Mouse (Mus musculus) heart, embryonic 12.5 days (tissue): ENCODE measurements around the gene Fndc10. TPM values are rescaled to one million over a fixed set of nuclear protein-coding genes. Genes with fewer than 3 reads are reported as not detected.
"Not testable (repeated sequence)": the region's sequence is repeated elsewhere in the genome, so short reads cannot be mapped to it uniquely, and the experiment has no call there.

Experiments used
- ATAC-seq: fragments of 200-750 bp; cut with Nextera tagmentation; 2 replicates; pipeline ENCODE4 v1.8.0; 2017; ENCODE audit warnings: moderate TSS enrichment, moderate library complexity; ENCODE audit not compliant: insufficient number of reproducible peaks, low FRiP score
- H3K27ac ChIP-seq: fragments of 300-500 bp; sonication (generic); 2 replicates; pipeline ENCODE4 v1.5.1; 2016; ENCODE audit warnings: mild to moderate bottlenecking, moderate library complexity; ENCODE audit not compliant: poor library complexity, severe bottlenecking
- H3K27me3 ChIP-seq: fragments of 300-500 bp; sonication (generic); replicated peaks from 2 replicates; pipeline ENCODE4 v1.6.1; 2016; ENCODE audit warnings: mild to moderate bottlenecking, moderate library complexity
- H3K36me3 ChIP-seq: fragments of 300-500 bp; sonication (generic); 2 replicates; pipeline ENCODE4 v1.6.1; 2016; ENCODE audit warnings: mild to moderate bottlenecking, moderate library complexity
- H3K4me1 ChIP-seq: fragments of 300-500 bp; sonication (generic); replicated peaks from 2 replicates; pipeline ENCODE4 v1.6.1; 2016; ENCODE audit warnings: mild to moderate bottlenecking
- H3K4me2 ChIP-seq: fragments of 300-500 bp; sonication (generic); 2 replicates; pipeline ENCODE4 v1.6.1; 2016; ENCODE audit warnings: mild to moderate bottlenecking, moderate library complexity
- H3K4me3 ChIP-seq: fragments of 300-500 bp; sonication (generic); 2 replicates; pipeline ENCODE4 v1.5.1; 2016; ENCODE audit warnings: mild to moderate bottlenecking
- H3K9ac ChIP-seq: fragments of 300-500 bp; sonication (generic); 2 replicates; pipeline ENCODE4 v1.6.1; 2016; ENCODE audit warnings: mild to moderate bottlenecking, moderate library complexity
- H3K9me3 ChIP-seq: fragments of 300-500 bp; sonication (generic); replicated peaks from 2 replicates; pipeline ENCODE4 v1.6.1; 2016; ENCODE audit warnings: mild to moderate bottlenecking, moderate library complexity
- WGBS: fragments of 180-500 bp; shearing (Covaris S2); methylation state at CpG from one replicate; pipeline ENCODE4 v1.1.7; 2016; 5-methylcytosine and 5-hydroxymethylcytosine counted together
- polyA plus RNA-seq: library from polyadenylated mRNA; unstranded; fragments of >200 nt; fragmentation: Nextera tagmentation; extraction: Ambion mirVana; gene quantifications from 2 replicates; pipeline ENCODE4 v1.2.1, GENCODE M21; 2016

Gene Fndc10
- polyA plus RNA-seq, 1 experiment from 2014 or later: 5.2 TPM

GRCm38 (mm10) chr4:155656214-155656751 is 37.9 kb upstream of the Fndc10 start:
- Histone ChIP-seq H3K9ac (no peak overlapping the region), H3K36me3 (peaks cover 27% of the 10 kb centered on the region), H3K27ac (no peak overlapping the region), H3K27me3 (peaks cover 34% of the 10 kb centered on the region), H3K4me2 (no peak overlapping the region), H3K4me1 (peaks cover 48% of the 10 kb centered on the region), H3K9me3 (no peaks in the 10 kb centered on the region), H3K4me3 (no peak overlapping the region)
- no peak for ATAC-seq
- 88% methylated on average over 13 of the region's 13 CpGs for WGBS

GRCm38 (mm10) chr4:155658961-155659360 is 35.2 kb upstream of the Fndc10 start:
- Histone ChIP-seq H3K4me3 (no peak overlapping the region), H3K36me3 (peaks cover 28% of the 10 kb centered on the region), H3K4me2 (no peak overlapping the region), H3K9ac (no peak overlapping the region), H3K27me3 (peaks cover 30% of the 10 kb centered on the region), H3K4me1 (peaks cover 25% of the 10 kb centered on the region), H3K9me3 (no peaks in the 10 kb centered on the region), H3K27ac (no peak overlapping the region)
- 85% methylated on average over 10 of the region's 10 CpGs for WGBS
- ATAC-seq: no peak

- H3K4me3 ChIP-seq: no peak overlapping the region
- ATAC-seq: no peak
- no peaks in the 10 kb centered on the region for H3K9me3 ChIP-seq
- H3K4me2 ChIP-seq: no peak overlapping the region
- H3K9ac ChIP-seq: no peak overlapping the region
- H3K27ac ChIP-seq: no peak overlapping the region
- peaks cover 32% of the 10 kb centered on the region for H3K36me3 ChIP-seq
- H3K4me1 ChIP-seq: peaks cover 9% of the 10 kb centered on the region
- peaks cover 13% of the 10 kb centered on the region for H3K27me3 ChIP-seq
- 60% methylated on average over 12 of the region's 12 CpGs for WGBS
Measured at GRCm38 (mm10) chr4:155660641-155661040, 33.5 kb upstream of the Fndc10 start.

- H3K27me3 ChIP-seq: no peaks in the 10 kb centered on the region
- no peak overlapping the region for H3K4me2 ChIP-seq
- no peak overlapping the region for H3K4me3 ChIP-seq
- ATAC-seq: no peak
- no peaks in the 10 kb centered on the region for H3K9me3 ChIP-seq
- H3K9ac ChIP-seq: no peak overlapping the region
- H3K36me3 ChIP-seq: peaks cover 10% of the 10 kb centered on the region; the same call in 1 of the 2 replicates
- H3K4me1 ChIP-seq: peaks cover 7% of the 10 kb centered on the region
- no peak overlapping the region for H3K27ac ChIP-seq
Measured at GRCm38 (mm10) chr4:155666903-155667302, 27.2 kb upstream of the Fndc10 start.

GRCm38 (mm10) chr4:155668689-155669597 is 25.2 kb upstream of the Fndc10 start, which contains the start of gene Mib2:
Gene Mib2 (minus strand): TSS chr4:155669198.
- no peaks in the 10 kb centered on the region for H3K27me3 ChIP-seq
- H3K9ac ChIP-seq: peak within 1 kb of the TSS; percentile 83
- peaks cover 7% of the 10 kb centered on the region for H3K4me1 ChIP-seq
- peak within 1 kb of the TSS; percentile 82 for H3K4me3 ChIP-seq
- WGBS: under 1% methylated on average over 73 of the region's 73 CpGs
- H3K4me2 ChIP-seq: peak within 1 kb of the TSS; percentile 84
- peak; percentile 99 for ATAC-seq
- H3K27ac ChIP-seq: peak within 1 kb of the TSS; percentile 19
- 0 out of 2 replicates have a peak, but pooled peaks cover 7% of the 10 kb centered on the region for H3K36me3 ChIP-seq
- H3K9me3 ChIP-seq: no peaks in the 10 kb centered on the region

GRCm38 (mm10) chr4:155669598-155670075 is 24.5 kb upstream of the Fndc10 start:
- WGBS: 4% methylated on average over 8 of the region's 8 CpGs
- Histone ChIP-seq H3K9me3 (no peaks in the 10 kb centered on the region), H3K36me3 (0 out of 2 replicates have a peak, but pooled peaks cover 3% of the 10 kb centered on the region), H3K4me2 (peak overlapping the region; percentile 84), H3K9ac (peak overlapping the region; percentile 83), H3K27ac (no peak overlapping the region), H3K4me1 (peaks cover 7% of the 10 kb centered on the region), H3K4me3 (peak overlapping the region; percentile 82), H3K27me3 (no peaks in the 10 kb centered on the region)
- ATAC-seq: no peak

- not testable (repeated sequence) for ATAC-seq
- 65% methylated on average over 4 of the region's 4 CpGs for WGBS
Measured at GRCm38 (mm10) chr4:155670236-155670635, 23.9 kb upstream of the Fndc10 start.

GRCm38 (mm10) chr4:155672082-155672481 is 22.1 kb upstream of the Fndc10 start:
- WGBS: 56% methylated on average over 2 of the region's 2 CpGs
- peaks cover 7% of the 10 kb centered on the region for H3K4me1 ChIP-seq
- H3K36me3 ChIP-seq: no peaks in the 10 kb centered on the region
- H3K9me3 ChIP-seq: no peaks in the 10 kb centered on the region
- no peak for ATAC-seq
- H3K4me3 ChIP-seq: no peak overlapping the region
- no peak overlapping the region for H3K4me2 ChIP-seq
- no peak overlapping the region for H3K9ac ChIP-seq
- H3K27ac ChIP-seq: no peak overlapping the region
- no peaks in the 10 kb centered on the region for H3K27me3 ChIP-seq

More at GRCm38 (mm10) chr4:155670236-155670635, 23.9 kb upstream of the Fndc10 start:
- not testable (repeated sequence) for H3K4me1 ChIP-seq, H3K4me2 ChIP-seq, H3K36me3 ChIP-seq, H3K9ac ChIP-seq, H3K4me3 ChIP-seq, H3K27me3 ChIP-seq, H3K27ac ChIP-seq, H3K9me3 ChIP-seq

- 87% methylated on average over 2 of the region's 2 CpGs for WGBS
- Histone ChIP-seq H3K4me1 (no peaks in the 10 kb centered on the region), H3K36me3 (no peaks in the 10 kb centered on the region), H3K27ac (no peak overlapping the region), H3K4me2 (no peak overlapping the region), H3K27me3 (no peaks in the 10 kb centered on the region), H3K9ac (no peak overlapping the region), H3K9me3 (no peaks in the 10 kb centered on the region), H3K4me3 (no peak overlapping the region)
- no peak for ATAC-seq
Measured at GRCm38 (mm10) chr4:155675991-155676390, 18.2 kb upstream of the Fndc10 start.

GRCm38 (mm10) chr4:155683670-155684277 is 10.4 kb upstream of the Fndc10 start:
- H3K4me1 ChIP-seq: not testable (repeated sequence)
- 84% methylated on average over 16 of the region's 19 CpGs for WGBS

GRCm38 (mm10) chr4:155687764-155688163 is 6.4 kb upstream of the Fndc10 start:
- WGBS: 67% methylated on average over 4 of the region's 4 CpGs
- H3K27ac ChIP-seq, H3K4me2 ChIP-seq, H3K4me1 ChIP-seq, H3K9ac ChIP-seq, H3K4me3 ChIP-seq, H3K9me3 ChIP-seq, ATAC-seq, H3K36me3 ChIP-seq: not testable (repeated sequence)
- H3K27me3 ChIP-seq: peaks cover 22% of the 10 kb centered on the region; the same call in 1 of the 2 replicates

More at GRCm38 (mm10) chr4:155683670-155684277, 10.4 kb upstream of the Fndc10 start:
- ATAC-seq, H3K36me3 ChIP-seq, H3K9me3 ChIP-seq, H3K4me2 ChIP-seq, H3K9ac ChIP-seq, H3K27ac ChIP-seq, H3K4me3 ChIP-seq: not testable (repeated sequence)
- peaks cover 11% of the 10 kb centered on the region; the same call in 1 of the 2 replicates for H3K27me3 ChIP-seq
